Comparison of ENCODE assay signal across 23 mouse cellular contexts in genomic region chrX:47182902-47183301, GRCm38 (mm10).
"Had no signal": no experiment of that assay in that cellular context is flagged by ENCODE, and none has a peak within 500 bp of the region (broad histone marks: within the 10 kb centered on the region; RNA-seq: fewer than 3 reads in every experiment).

No protein-coding gene starts in this region.

- H3K36me3 ChIP-seq: heart, embryonic 10.5 days; heart, embryonic 12.5 days; hindbrain, embryonic 10.5 days; hindbrain, embryonic 12.5 days; limb, embryonic 13.5 days; limb, embryonic 15.5 days; liver, embryonic 12.5 days had no signal

- H3K9ac ChIP-seq: heart, embryonic 12.5 days; hindbrain, embryonic 12.5 days; hindbrain, embryonic 14.5 days; limb, embryonic 13.5 days; limb, embryonic 15.5 days; liver, embryonic 12.5 days; liver, embryonic 14.5 days had no signal

- ATAC-seq: forebrain, embryonic 16.5 days; hindbrain, embryonic 16.5 days; inflammation-experienced regulatory T-cells, adult 6 months; liver, embryonic 12.5 days had no signal

- H3K9me3 ChIP-seq: heart, embryonic 10.5 days; heart, embryonic 12.5 days; hindbrain, embryonic 10.5 days; hindbrain, embryonic 12.5 days; limb, embryonic 13.5 days; limb, embryonic 15.5 days; liver, embryonic 12.5 days had no signal

- H3K27ac ChIP-seq: gastrocnemius, adult 2 months; heart, embryonic 10.5 days; hindbrain, embryonic 10.5 days; hindbrain, embryonic 12.5 days; hindbrain, embryonic 14.5 days; limb, embryonic 13.5 days; limb, embryonic 15.5 days; liver, embryonic 12.5 days; liver, embryonic 14.5 days had no signal

- H3K4me1 ChIP-seq: heart, embryonic 10.5 days; heart, embryonic 12.5 days; hindbrain, embryonic 10.5 days; hindbrain, embryonic 12.5 days; limb, embryonic 13.5 days; limb, embryonic 15.5 days; liver, embryonic 12.5 days had no signal

- H3K4me2 ChIP-seq: heart, embryonic 12.5 days; hindbrain, embryonic 12.5 days; hindbrain, embryonic 14.5 days; limb, embryonic 13.5 days; limb, embryonic 15.5 days; liver, embryonic 12.5 days had no signal

- DNase-seq: gastrocnemius, adult 2 months; gastrocnemius, postnatal 10 days; gastrocnemius, postnatal 25 days; heart, adult 18-20 months; heart, postnatal 10 days; heart, postnatal 4 days; kidney, adult 18-20 months; kidney, postnatal 25 days; layer of hippocampus, adult 9-11 months; layer of hippocampus, postnatal 36 days; left cerebral cortex, postnatal 4 days had no signal

- H3K27me3 ChIP-seq: heart, embryonic 12.5 days; hindbrain, embryonic 12.5 days; limb, embryonic 13.5 days; limb, embryonic 15.5 days; liver, embryonic 12.5 days had no signal

- H3K4me3 ChIP-seq: gastrocnemius, adult 2 months; heart, embryonic 10.5 days; heart, embryonic 12.5 days; hindbrain, embryonic 10.5 days; hindbrain, embryonic 12.5 days; limb, embryonic 13.5 days; limb, embryonic 15.5 days; liver, embryonic 12.5 days had no signal
